Mouse (Mus musculus) induced T-regulatory cell, adult 2 months (primary cell): ENCODE data around the gene Daam1.

Source experiments
- DNase-seq: peaks from one replicate; pipeline ENCODE4 v3.0.0-alpha.2; 2012; ENCODE audit warnings: low read depth

The Daam1 gene

GRCm38 (mm10) chr12:71969941-71970629 lies 139.2 kb downstream of the Daam1 start:
- no peak for DNase-seq

- no peak for DNase-seq
These were observed 140.1 kb downstream of the Daam1 start for GRCm38 (mm10) chr12:71970791-71971654.

- no peak for DNase-seq
These were observed 141.2 kb downstream of the Daam1 start for GRCm38 (mm10) chr12:71972126-71972525.

GRCm38 (mm10) chr12:71972619-71973266 lies 141.9 kb downstream of the Daam1 start:
- no peak for DNase-seq

GRCm38 (mm10) chr12:71973577-71973976 lies 142.7 kb downstream of the Daam1 start:
- no peak for DNase-seq

- no peak for DNase-seq
These were observed 144.7 kb downstream of the Daam1 start for GRCm38 (mm10) chr12:71975626-71976025.

GRCm38 (mm10) chr12:71976361-71976960 lies 145.6 kb downstream of the Daam1 start:
- no peak for DNase-seq

- DNase-seq, result no peak
These were observed 146.5 kb downstream of the Daam1 start for GRCm38 (mm10) chr12:71977364-71977763.

GRCm38 (mm10) chr12:71978513-71979352 lies 147.9 kb downstream of the Daam1 start:
- DNase-seq, result no peak

GRCm38 (mm10) chr12:71980166-71980565 lies 149.3 kb downstream of the Daam1 start:
- no peak for DNase-seq

- no peak for DNase-seq
These were observed 149.9 kb downstream of the Daam1 start for GRCm38 (mm10) chr12:71980746-71981145.

- no peak for DNase-seq
These were observed 150.4 kb downstream of the Daam1 start for GRCm38 (mm10) chr12:71981250-71981649.

GRCm38 (mm10) chr12:71981791-71982190 lies 150.9 kb downstream of the Daam1 start:
- DNase-seq, result no peak

GRCm38 (mm10) chr12:71983102-71983715 lies 152.3 kb downstream of the Daam1 start:
- no peak for DNase-seq

- DNase-seq, result no peak
These were observed 156.3 kb downstream of the Daam1 start for GRCm38 (mm10) chr12:71987161-71987560.

GRCm38 (mm10) chr12:71987885-71988284 lies 157.0 kb downstream of the Daam1 start:
- DNase-seq, result no peak

- DNase-seq, result no peak
These were observed 158.7 kb downstream of the Daam1 start for GRCm38 (mm10) chr12:71989596-71989995.

- no peak for DNase-seq
These were observed 161.8 kb downstream of the Daam1 start for GRCm38 (mm10) chr12:71992599-71993210.

GRCm38 (mm10) chr12:71995831-71996230 lies 165.0 kb downstream of the Daam1 start:
- DNase-seq, result no peak

- DNase-seq, result no peak
These were observed 166.0 kb downstream of the Daam1 start for GRCm38 (mm10) chr12:71996920-71997319.

- DNase-seq, result no peak
These were observed 166.5 kb downstream of the Daam1 start for GRCm38 (mm10) chr12:71997364-71997763.
